ENCODE assay signal across 9 mouse cellular contexts in the genomic region with DNA sequence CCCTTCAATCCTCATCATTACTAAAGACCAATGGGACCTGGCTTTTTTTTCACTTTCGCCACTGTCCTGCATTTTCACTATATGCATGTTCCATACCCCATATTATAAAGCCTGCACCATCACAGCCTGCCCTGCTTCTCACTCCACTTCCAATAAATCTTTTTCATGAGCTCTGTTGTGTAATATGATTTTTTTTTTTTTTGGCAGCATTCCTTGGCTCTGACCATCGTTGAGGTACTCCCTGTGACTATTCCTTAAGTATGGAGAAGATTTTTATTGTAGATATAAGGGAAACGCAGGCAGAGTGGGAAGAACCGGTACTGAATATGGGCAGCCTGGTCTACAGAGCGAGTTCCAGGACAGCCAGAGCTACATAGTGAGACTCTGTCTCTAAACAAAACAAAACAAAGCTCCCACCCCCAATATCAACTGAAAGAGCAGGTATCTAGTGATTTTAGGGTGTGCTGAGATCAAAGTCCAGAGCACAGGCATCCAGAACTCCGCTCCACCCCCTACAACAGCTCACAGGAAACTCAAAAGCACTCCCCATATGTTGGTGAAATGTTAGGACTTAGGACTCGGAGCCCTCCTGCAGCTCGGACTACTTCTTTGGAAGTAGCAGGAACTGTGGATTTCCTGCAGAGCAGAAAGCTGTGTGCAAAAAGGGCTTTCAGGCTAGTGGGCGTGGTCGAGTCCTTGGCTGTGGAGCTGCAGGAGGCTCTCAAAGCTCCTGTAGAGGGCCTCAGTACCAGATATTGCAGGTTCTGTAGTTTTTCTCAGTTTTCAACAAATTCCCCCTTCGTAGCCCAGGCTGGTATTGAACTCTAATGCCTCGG. TPM values are rescaled to one million over a fixed set of nuclear protein-coding genes. Genes with fewer than 3 reads are reported as not detected.
DNase-seq lines count a peak whose midpoint lies in the region; ATAC-seq and TF ChIP-seq lines count a peak whose summit lies in the region.
"Had no signal": no experiment of that assay in that cellular context is flagged by ENCODE, and none has a peak within 500 bp of the region (broad histone marks: within the 10 kb centered on the region; RNA-seq: fewer than 3 reads in every experiment).

No protein-coding gene starts in this region.

- peaks cover 18% of the 10 kb centered on the region for H3K4me1 ChIP-seq in forebrain, embryonic 10.5 days
- H3K4me1 ChIP-seq in heart, embryonic 14.5 days (ENCODE audit: control insufficient read depth in 2 of 2, insufficient read depth in 2 of 2, low read length in 2 of 2), result peaks cover 6 to 15% of the 10 kb centered on the region in 2 experiments; a peak in 3 of 4 replicates
- peaks cover 11 to 13% of the 10 kb centered on the region in 2 experiments for H3K4me1 ChIP-seq in liver, embryonic 14.5 days (replicated peaks; ENCODE audit: control insufficient read depth in 2 of 2, insufficient read depth in 2 of 2, low read length in 1 of 2)
- H3K4me1 ChIP-seq in neural tube, embryonic 11.5 days (ENCODE audit: control insufficient read depth, insufficient read depth, low read length), result no peaks in the 10 kb centered on the region

- peak overlapping the region; percentile 75 for H3K4me3 ChIP-seq in forebrain, embryonic 10.5 days
- peak overlapping the region; percentile 57 to 65; a peak in 3 of 4 replicates for H3K4me3 ChIP-seq in heart, embryonic 14.5 days (ENCODE audit: control insufficient read depth in 1 of 2, insufficient read depth in 1 of 2, low read depth in 1 of 2, low read length in 2 of 2)
- peak overlapping the region; percentile 64 to 67; a peak in 3 of 4 replicates for H3K4me3 ChIP-seq in liver, embryonic 14.5 days (ENCODE audit: insufficient read depth in 1 of 2, low read depth in 2 of 2, low read length in 2 of 2)
- peak overlapping the region; percentile 56; the same call in 1 of the 2 replicates for H3K4me3 ChIP-seq in neural tube, embryonic 11.5 days (ENCODE audit: low read depth, low read length)

- H3K9ac ChIP-seq in heart, embryonic 14.5 days (ENCODE audit: low read length), result peak overlapping the region; percentile 74
- peak overlapping the region; percentile 49 for H3K9ac ChIP-seq in liver, embryonic 14.5 days (replicated peaks)
- 0 out of 2 replicates have a peak overlapping the region, but pooled peaks have one; percentile 10 for H3K9ac ChIP-seq in neural tube, embryonic 11.5 days (ENCODE audit: low read length)

- no peak for TF ChIP-seq EP300 in liver, embryonic 14.5 days (IDR thresholded peaks at IDR 0.05; ENCODE audit: low read depth)

- H3K4me2 ChIP-seq in heart, embryonic 14.5 days (ENCODE audit: low read length), result peak overlapping the region; percentile 78
- H3K4me2 ChIP-seq in liver, embryonic 14.5 days (ENCODE audit: low read depth), result peak overlapping the region; percentile 80
- peak overlapping the region; percentile 57 for H3K4me2 ChIP-seq in neural tube, embryonic 11.5 days (ENCODE audit: low read depth)

- peak; percentile 60 for TF ChIP-seq CTCF in liver, embryonic 14.5 days (IDR thresholded peaks at IDR 0.05; ENCODE audit: low read depth)

- peaks cover 5% of the 10 kb centered on the region; the same call in 1 of the 2 replicates for H3K36me3 ChIP-seq in forebrain, embryonic 10.5 days (replicated peaks)
- 0 out of 2 replicates have a peak, but pooled peaks cover 3% of the 10 kb centered on the region for H3K36me3 ChIP-seq in heart, embryonic 14.5 days (ENCODE audit: control insufficient read depth, insufficient read depth, low read length)
- no peaks in the 10 kb centered on the region for H3K36me3 ChIP-seq in liver, embryonic 14.5 days (replicated peaks; ENCODE audit: control insufficient read depth, insufficient read depth, low read depth)
- no peaks in the 10 kb centered on the region for H3K36me3 ChIP-seq in neural tube, embryonic 11.5 days (ENCODE audit: control insufficient read depth, insufficient read depth, low read length)

- ATAC-seq in CD4-positive, CD25-positive, alpha-beta regulatory T cell, adult 4 months, result peak; percentile 42
- ATAC-seq in heart, embryonic 14.5 days (ENCODE audit: insufficient number of reproducible peaks, insufficient read depth, low FRiP score, low read depth), result no peak
- ATAC-seq in liver, embryonic 14.5 days (ENCODE audit: insufficient read depth), result peak; percentile 9; the same call in 1 of the 2 replicates
- no peak for ATAC-seq in neural tube, embryonic 11.5 days (ENCODE audit: insufficient read depth, low FRiP score, low TSS enrichment)

- no peaks in the 10 kb centered on the region for H3K27me3 ChIP-seq in forebrain, embryonic 10.5 days (ENCODE audit: poor library complexity, severe bottlenecking)
- H3K27me3 ChIP-seq in heart, embryonic 14.5 days (ENCODE audit: control insufficient read depth, insufficient read depth, low read length), result no peaks in the 10 kb centered on the region
- no peaks in the 10 kb centered on the region for H3K27me3 ChIP-seq in liver, embryonic 14.5 days (ENCODE audit: control insufficient read depth, insufficient read depth, low read length)
- no peaks in the 10 kb centered on the region for H3K27me3 ChIP-seq in neural tube, embryonic 11.5 days (ENCODE audit: control insufficient read depth, insufficient read depth, low read length)

- WGBS in forebrain, embryonic 10.5 days, result 36% methylated on average over 12 of the region's 12 CpGs
- 30% methylated on average over 12 of the region's 12 CpGs for WGBS in heart, embryonic 14.5 days
- 24% methylated on average over 12 of the region's 12 CpGs for WGBS in liver, embryonic 14.5 days (ENCODE audit: insufficient replicate concordance)
- WGBS in neural tube, embryonic 11.5 days, result 35% methylated on average over 12 of the region's 12 CpGs

- H3K9me3 ChIP-seq in forebrain, embryonic 10.5 days, result no peaks in the 10 kb centered on the region
- H3K9me3 ChIP-seq in heart, embryonic 14.5 days (ENCODE audit: control insufficient read depth, low read length), result no peaks in the 10 kb centered on the region
- no peaks in the 10 kb centered on the region for H3K9me3 ChIP-seq in liver, embryonic 14.5 days (ENCODE audit: control insufficient read depth, low read length)
- H3K9me3 ChIP-seq in neural tube, embryonic 11.5 days (ENCODE audit: control insufficient read depth, low read length), result no peaks in the 10 kb centered on the region

- H3K27ac ChIP-seq in forebrain, embryonic 10.5 days, result 0 out of 2 replicates have a peak overlapping the region, but pooled peaks have one; percentile 95
- peak overlapping the region; percentile 83 to 93 for H3K27ac ChIP-seq in heart, embryonic 14.5 days (replicated peaks in 1 of 2; ENCODE audit: control insufficient read depth in 1 of 2, insufficient read depth in 1 of 2, low read depth in 2 of 2, low read length in 2 of 2)
- H3K27ac ChIP-seq in liver, embryonic 14.5 days, result peak overlapping the region; percentile 63
- H3K27ac ChIP-seq in neural tube, embryonic 11.5 days (ENCODE audit: low read depth, low read length), result no peak overlapping the region

- DNase-seq in brain, adult 2 months (ENCODE audit: low read depth, low spot score), result peak; percentile 82
- DNase-seq in forebrain, embryonic 10.5 days (ENCODE audit: extremely low spot score, low spot score), result peak; percentile 42
- DNase-seq in kidney, postnatal 10 days, result peak; percentile 83
- peak; percentile 46 to 61 (median 59) for DNase-seq in liver, embryonic 14.5 days (ENCODE audit: low read depth in 3 of 3, low spot score in 3 of 3)
- peak; percentile 44 for DNase-seq in neural tube, embryonic 11.5 days (ENCODE audit: low spot score)
- peak; percentile 81 for DNase-seq in testis, postnatal 10 days (ENCODE audit: low spot score)

RNA-seq across cellular contexts. Expression of gene Trim26, which starts 1.1 kb away (rescaled TPM):
- polyA plus RNA-seq in CD4-positive, CD25-positive, alpha-beta regulatory T cell, adult 4 months (2017; shearing (Covaris generic)), result 10 to 100 TPM; 76.3 to 99.4 TPM
- polyA plus RNA-seq in forebrain, embryonic 10.5 days (2016; fragmentation: Nextera tagmentation; extraction: Ambion mirVana), result 42.8 and 44.3 TPM in 2 replicates
- polyA plus RNA-seq in heart, embryonic 14.5 days (2014; fragmentation: Nextera tagmentation; extraction: Ambion mirVana), result 17.6 and 18.8 TPM in 2 replicates
- 6.6 and 8.6 TPM in 2 replicates for polyA plus RNA-seq in liver, embryonic 14.5 days (2012; rRNA removed)
- 6.7 and 7.9 TPM in 2 replicates for polyA plus RNA-seq in liver, embryonic 14.5 days (2014; fragmentation: Nextera tagmentation; extraction: Ambion mirVana)
- polyA plus RNA-seq in neural tube, embryonic 11.5 days (2014; fragmentation: Nextera tagmentation; extraction: Ambion mirVana), result 33.7 and 37.5 TPM in 2 replicates

RNA-seq across cellular contexts. Expression of gene H2-M10.6, which starts 23.8 kb away (rescaled TPM):
- polyA plus RNA-seq in CD4-positive, CD25-positive, alpha-beta regulatory T cell, adult 4 months (2017; shearing (Covaris generic)), result not detected
- not detected in 2 replicates for polyA plus RNA-seq in forebrain, embryonic 10.5 days (2016; fragmentation: Nextera tagmentation; extraction: Ambion mirVana)
- polyA plus RNA-seq in heart, embryonic 14.5 days (2014; fragmentation: Nextera tagmentation; extraction: Ambion mirVana), result not detected in 2 replicates
- polyA plus RNA-seq in liver, embryonic 14.5 days (2012; rRNA removed), result not detected in 2 replicates
- not detected in 2 replicates for polyA plus RNA-seq in liver, embryonic 14.5 days (2014; fragmentation: Nextera tagmentation; extraction: Ambion mirVana)
- polyA plus RNA-seq in neural tube, embryonic 11.5 days (2014; fragmentation: Nextera tagmentation; extraction: Ambion mirVana), result not detected in 2 replicates
- polyA plus RNA-seq: large intestine, adult 2 months had no signal

RNA-seq across cellular contexts. Expression of gene Trim15, which starts 31.2 kb away (rescaled TPM):
- polyA plus RNA-seq in CD4-positive, CD25-positive, alpha-beta regulatory T cell, adult 4 months (2017; shearing (Covaris generic)), result under 1 TPM in 1 of 2 experiments, not detected in 1; 0.79 TPM
- 0.20 and 0.27 TPM in 2 replicates for polyA plus RNA-seq in forebrain, embryonic 10.5 days (2016; fragmentation: Nextera tagmentation; extraction: Ambion mirVana)
- 0.19 TPM in 1 of 2 replicates, not detected in the other for polyA plus RNA-seq in heart, embryonic 14.5 days (2014; fragmentation: Nextera tagmentation; extraction: Ambion mirVana)
- polyA plus RNA-seq in liver, embryonic 14.5 days (2012; rRNA removed), result 0.15 and 0.26 TPM in 2 replicates
- polyA plus RNA-seq in liver, embryonic 14.5 days (2014; fragmentation: Nextera tagmentation; extraction: Ambion mirVana), result 0.20 and 0.32 TPM in 2 replicates
- polyA plus RNA-seq in neural tube, embryonic 11.5 days (2014; fragmentation: Nextera tagmentation; extraction: Ambion mirVana), result 0.42 and 0.66 TPM in 2 replicates

RNA-seq across cellular contexts. Expression of gene Trim10, which starts 33.6 kb away (rescaled TPM):
- under 1 TPM in 1 of 2 experiments, not detected in 1; 0.28 TPM for polyA plus RNA-seq in CD4-positive, CD25-positive, alpha-beta regulatory T cell, adult 4 months (2017; shearing (Covaris generic))
- polyA plus RNA-seq in forebrain, embryonic 10.5 days (2016; fragmentation: Nextera tagmentation; extraction: Ambion mirVana), result 6.1 and 9.8 TPM in 2 replicates
- 4.7 and 6.8 TPM in 2 replicates for polyA plus RNA-seq in heart, embryonic 14.5 days (2014; fragmentation: Nextera tagmentation; extraction: Ambion mirVana)
- polyA plus RNA-seq in liver, embryonic 14.5 days (2012; rRNA removed), result 82.4 and 114 TPM in 2 replicates
- 251 and 278 TPM in 2 replicates for polyA plus RNA-seq in liver, embryonic 14.5 days (2014; fragmentation: Nextera tagmentation; extraction: Ambion mirVana)
- 5.7 and 7.5 TPM in 2 replicates for polyA plus RNA-seq in neural tube, embryonic 11.5 days (2014; fragmentation: Nextera tagmentation; extraction: Ambion mirVana)

RNA-seq across cellular contexts. Expression of gene Trim40, which starts 54.1 kb away (rescaled TPM):
- polyA plus RNA-seq in CD4-positive, CD25-positive, alpha-beta regulatory T cell, adult 4 months (2017; shearing (Covaris generic)), result not detected
- polyA plus RNA-seq in forebrain, embryonic 10.5 days (2016; fragmentation: Nextera tagmentation; extraction: Ambion mirVana), result not detected in 2 replicates
- not detected in 2 replicates for polyA plus RNA-seq in heart, embryonic 14.5 days (2014; fragmentation: Nextera tagmentation; extraction: Ambion mirVana)
- polyA plus RNA-seq in liver, embryonic 14.5 days (2012; rRNA removed), result not detected in 2 replicates
- polyA plus RNA-seq in liver, embryonic 14.5 days (2014; fragmentation: Nextera tagmentation; extraction: Ambion mirVana), result not detected in 2 replicates
- polyA plus RNA-seq in neural tube, embryonic 11.5 days (2014; fragmentation: Nextera tagmentation; extraction: Ambion mirVana), result not detected in 2 replicates

Comparison
In these comparisons a context has a peak if more than half of its experiments do, and no peak if none do; other contexts are left out.
1. ATAC-seq: peak in CD4-positive, CD25-positive, alpha-beta regulatory T cell, adult 4 months (single experiment) and liver, embryonic 14.5 days (single experiment); none in heart, embryonic 14.5 days (single experiment) and neural tube, embryonic 11.5 days (single experiment).
2. H3K9ac ChIP-seq: peak in every context shown above with its lines; median percentile 74 in heart, embryonic 14.5 days; 49 in liver, embryonic 14.5 days; 10 in neural tube, embryonic 11.5 days.
3. Peak in every context shown above with its lines, with median percentiles within 50 percentile points of each other: DNase-seq, H3K4me3 ChIP-seq and H3K4me2 ChIP-seq.